Mouse (Mus musculus): ENCODE measurements around the gene Spata17.

Spata17 gene

GRCm38 (mm10) chr1:187226328-187227025 is 11.2 kb upstream of the Spata17 start:
- DNase-seq (ENCODE audit: low read depth, low spot score) = no peak
- H3K27me3 ChIP-seq (ENCODE audit: control insufficient read depth, insufficient read depth, low read length, poor library complexity, severe bottlenecking) = no peaks in the 10 kb centered on the region

DNA sequence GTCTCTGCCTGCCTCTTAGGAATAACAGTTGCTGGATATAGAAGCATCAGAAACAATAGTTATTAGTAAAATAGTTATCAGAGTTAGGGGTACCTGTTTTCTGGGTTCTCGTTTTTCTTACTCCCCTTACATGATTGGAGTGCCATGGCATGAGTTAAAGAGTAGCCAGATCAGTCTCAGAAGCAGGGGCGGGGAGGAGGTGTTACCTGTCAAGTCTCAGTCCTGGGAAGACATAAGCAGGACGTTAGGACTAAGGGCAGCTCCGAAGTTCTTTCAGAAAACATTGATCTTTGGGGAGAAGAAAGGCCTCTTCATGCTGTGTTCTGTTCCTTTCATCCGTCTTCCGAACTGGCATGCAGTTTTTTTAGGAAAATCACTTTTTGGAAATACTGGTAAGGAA is 5.5 kb upstream of the Spata17 start:
- Histone ChIP-seq H3K36me3 (ENCODE audit: control insufficient read depth, insufficient read depth, low read length, poor library complexity, severe bottlenecking) (0 out of 2 replicates have a peak, but pooled peaks cover 3% of the 10 kb centered on the region), H3K27me3 (ENCODE audit: control insufficient read depth, insufficient read depth, low read length, poor library complexity, severe bottlenecking) (no peaks in the 10 kb centered on the region)
- no peak for DNase-seq (ENCODE audit: low read depth, low spot score)

More at GRCm38 (mm10) chr1:187226328-187227025, 11.2 kb upstream of the Spata17 start:
- peaks cover 6% of the 10 kb centered on the region; the same call in 1 of the 2 replicates for H3K36me3 ChIP-seq (ENCODE audit: control insufficient read depth, insufficient read depth, low read length, poor library complexity, severe bottlenecking)

GRCm38 (mm10) chr1:187216620-187217410 is 1.6 kb upstream of the Spata17 start:
- no peaks in the 10 kb centered on the region for H3K27me3 ChIP-seq (ENCODE audit: control insufficient read depth, insufficient read depth, low read length, poor library complexity, severe bottlenecking)

DNA sequence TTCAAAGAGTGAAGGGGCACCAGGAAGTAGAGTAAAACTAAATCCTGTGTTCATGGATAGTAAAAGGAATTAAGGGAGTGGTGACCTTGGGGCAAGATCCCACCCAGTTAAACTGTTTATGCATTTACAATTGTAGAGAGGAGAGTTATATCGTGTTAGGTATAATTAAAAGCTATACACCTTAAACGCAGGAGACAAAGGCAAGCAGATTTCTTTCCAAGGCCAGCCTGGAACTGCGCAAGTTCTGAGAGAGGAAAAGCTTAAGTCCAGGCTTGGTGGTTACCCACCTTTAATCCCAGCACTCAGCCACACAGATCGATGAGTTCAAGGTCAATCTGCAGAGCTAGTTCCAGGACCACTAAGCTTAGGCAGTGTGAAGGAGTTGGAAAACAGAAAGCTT is 4.5 kb downstream of the Spata17 start:
- DNase-seq (ENCODE audit: low read depth, low spot score) = no peak
- Histone ChIP-seq H3K27me3 (ENCODE audit: control insufficient read depth, insufficient read depth, low read length, poor library complexity, severe bottlenecking) (no peaks in the 10 kb centered on the region), H3K36me3 (ENCODE audit: control insufficient read depth, insufficient read depth, low read length, poor library complexity, severe bottlenecking) (no peaks in the 10 kb centered on the region)

More at GRCm38 (mm10) chr1:187216620-187217410, 1.6 kb upstream of the Spata17 start:
- H3K36me3 ChIP-seq (ENCODE audit: control insufficient read depth, insufficient read depth, low read length, poor library complexity, severe bottlenecking) = no peaks in the 10 kb centered on the region
- DNase-seq (ENCODE audit: low read depth, low spot score) = peak; percentile 2

- no peak for DNase-seq (ENCODE audit: low read depth, low spot score)
- no peaks in the 10 kb centered on the region for H3K36me3 ChIP-seq (ENCODE audit: control insufficient read depth, insufficient read depth, low read length, poor library complexity, severe bottlenecking)
- no peaks in the 10 kb centered on the region for H3K27me3 ChIP-seq (ENCODE audit: control insufficient read depth, insufficient read depth, low read length, poor library complexity, severe bottlenecking)
Measured at GRCm38 (mm10) chr1:187209496-187209895, 5.8 kb downstream of the Spata17 start.

GRCm38 (mm10) chr1:187205506-187205905 is 9.8 kb downstream of the Spata17 start:
- no peaks in the 10 kb centered on the region for H3K27me3 ChIP-seq (ENCODE audit: control insufficient read depth, insufficient read depth, low read length, poor library complexity, severe bottlenecking)
- DNase-seq (ENCODE audit: low read depth, low spot score) = no peak
- no peaks in the 10 kb centered on the region for H3K36me3 ChIP-seq (ENCODE audit: control insufficient read depth, insufficient read depth, low read length, poor library complexity, severe bottlenecking)

- Histone ChIP-seq H3K36me3 (ENCODE audit: control insufficient read depth, insufficient read depth, low read length, poor library complexity, severe bottlenecking) (no peaks in the 10 kb centered on the region), H3K27me3 (ENCODE audit: control insufficient read depth, insufficient read depth, low read length, poor library complexity, severe bottlenecking) (no peaks in the 10 kb centered on the region)
- no peak for DNase-seq (ENCODE audit: low read depth, low spot score)
Measured at GRCm38 (mm10) chr1:187178546-187178945, 36.7 kb downstream of the Spata17 start.

DNA sequence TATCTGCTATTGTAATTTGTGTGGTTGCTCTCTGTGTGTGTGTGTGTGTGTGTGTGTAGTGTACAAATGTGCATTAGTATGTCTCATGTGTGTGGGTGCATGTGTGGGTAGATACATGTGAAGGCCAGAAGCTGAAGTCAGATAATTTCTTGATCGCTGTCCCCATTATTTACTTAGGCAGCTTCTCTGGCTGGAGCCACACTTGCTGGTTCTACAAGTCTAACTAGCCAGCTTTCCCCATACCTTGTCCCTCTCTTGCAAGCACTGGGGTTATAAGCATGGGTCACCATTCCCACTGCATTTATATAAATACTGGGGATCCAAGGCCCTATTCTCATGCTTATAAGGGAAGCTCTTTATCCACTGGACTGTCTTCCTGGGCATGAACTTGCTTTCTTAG is 39.3 kb downstream of the Spata17 start:
- no peaks in the 10 kb centered on the region for H3K27me3 ChIP-seq (ENCODE audit: control insufficient read depth, insufficient read depth, low read length, poor library complexity, severe bottlenecking)
- no peak for DNase-seq (ENCODE audit: low read depth, low spot score)
- no peaks in the 10 kb centered on the region for H3K36me3 ChIP-seq (ENCODE audit: control insufficient read depth, insufficient read depth, low read length, poor library complexity, severe bottlenecking)

- Histone ChIP-seq H3K27me3 (ENCODE audit: control insufficient read depth, insufficient read depth, low read length, poor library complexity, severe bottlenecking) (no peaks in the 10 kb centered on the region), H3K36me3 (ENCODE audit: control insufficient read depth, insufficient read depth, low read length, poor library complexity, severe bottlenecking) (no peaks in the 10 kb centered on the region)
- no peak for DNase-seq (ENCODE audit: low read depth, low spot score)
Measured at GRCm38 (mm10) chr1:187170361-187170760, 44.9 kb downstream of the Spata17 start.

GRCm38 (mm10) chr1:187169646-187170045 is 45.6 kb downstream of the Spata17 start:
- Histone ChIP-seq H3K36me3 (ENCODE audit: control insufficient read depth, insufficient read depth, low read length, poor library complexity, severe bottlenecking) (no peaks in the 10 kb centered on the region), H3K27me3 (ENCODE audit: control insufficient read depth, insufficient read depth, low read length, poor library complexity, severe bottlenecking) (no peaks in the 10 kb centered on the region)
- DNase-seq (ENCODE audit: low read depth, low spot score) = no peak

- no peak for DNase-seq (ENCODE audit: low read depth, low spot score)
Measured at GRCm38 (mm10) chr1:187163571-187163970, 51.7 kb downstream of the Spata17 start.

GRCm38 (mm10) chr1:187155658-187156057 is 59.6 kb downstream of the Spata17 start:
- H3K27me3 ChIP-seq (ENCODE audit: control insufficient read depth, insufficient read depth, low read length, poor library complexity, severe bottlenecking) = no peaks in the 10 kb centered on the region
- H3K36me3 ChIP-seq (ENCODE audit: control insufficient read depth, insufficient read depth, low read length, poor library complexity, severe bottlenecking) = no peaks in the 10 kb centered on the region
- DNase-seq (ENCODE audit: low read depth, low spot score) = no peak

More at GRCm38 (mm10) chr1:187163571-187163970, 51.7 kb downstream of the Spata17 start:
- Histone ChIP-seq H3K27me3 (ENCODE audit: control insufficient read depth, insufficient read depth, low read length, poor library complexity, severe bottlenecking) (no peaks in the 10 kb centered on the region), H3K36me3 (ENCODE audit: control insufficient read depth, insufficient read depth, low read length, poor library complexity, severe bottlenecking) (no peaks in the 10 kb centered on the region)

DNA sequence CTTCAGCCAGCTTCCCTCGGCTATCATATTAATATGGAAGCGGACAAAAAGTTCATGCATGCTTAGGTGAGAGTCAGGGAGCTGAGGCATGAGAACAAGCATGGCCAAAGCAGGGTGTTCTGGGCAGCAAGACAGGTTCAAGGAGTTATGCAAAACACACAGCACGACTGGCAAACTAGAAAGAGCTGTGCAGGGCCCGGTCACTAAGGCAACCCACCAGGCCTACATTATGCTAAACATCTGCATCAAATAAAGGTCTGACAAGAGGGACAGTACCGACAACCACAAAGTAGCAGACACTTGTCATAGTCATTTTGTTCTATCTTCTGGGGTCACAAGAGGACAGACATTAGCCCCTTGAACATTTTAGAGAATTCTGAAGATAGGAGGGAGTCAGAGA is 61.6 kb downstream of the Spata17 start:
- Histone ChIP-seq H3K27me3 (ENCODE audit: control insufficient read depth, insufficient read depth, low read length, poor library complexity, severe bottlenecking) (no peaks in the 10 kb centered on the region), H3K36me3 (ENCODE audit: control insufficient read depth, insufficient read depth, low read length, poor library complexity, severe bottlenecking) (no peaks in the 10 kb centered on the region)
- no peak for DNase-seq (ENCODE audit: low read depth, low spot score)

- Histone ChIP-seq H3K36me3 (ENCODE audit: control insufficient read depth, insufficient read depth, low read length, poor library complexity, severe bottlenecking) (no peaks in the 10 kb centered on the region), H3K27me3 (ENCODE audit: control insufficient read depth, insufficient read depth, low read length, poor library complexity, severe bottlenecking) (no peaks in the 10 kb centered on the region)
- DNase-seq (ENCODE audit: low read depth, low spot score) = no peak
Measured at GRCm38 (mm10) chr1:187152571-187152970, 62.7 kb downstream of the Spata17 start.

GRCm38 (mm10) chr1:187142984-187143383 is 72.3 kb downstream of the Spata17 start:
- Histone ChIP-seq H3K27me3 (ENCODE audit: control insufficient read depth, insufficient read depth, low read length, poor library complexity, severe bottlenecking) (no peaks in the 10 kb centered on the region), H3K36me3 (ENCODE audit: control insufficient read depth, insufficient read depth, low read length, poor library complexity, severe bottlenecking) (no peaks in the 10 kb centered on the region)
- DNase-seq (ENCODE audit: low read depth, low spot score) = no peak

All from splenic B cell, adult 2 months (primary cell).